Mouse (Mus musculus) splenic B cell, adult 2 months (primary cell): Measurements from ENCODE around the gene Inppl1.

ENCODE experiments used
- DNase-seq: peaks from one replicate; pipeline ENCODE4 v3.0.0-alpha.2; 2011; ENCODE audit warnings: low read depth, low spot score
- H3K27me3 ChIP-seq: 2 replicates; pipeline ENCODE4 v1.6.1; 2012; ENCODE audit warnings: mild to moderate bottlenecking, low read length, moderate library complexity, mixed read lengths; ENCODE audit not compliant: control insufficient read depth, poor library complexity, insufficient read depth, severe bottlenecking
- H3K36me3 ChIP-seq: 2 replicates; pipeline ENCODE4 v1.6.1; 2012; ENCODE audit warnings: mild to moderate bottlenecking, low read length, moderate library complexity, mixed read lengths; ENCODE audit not compliant: control insufficient read depth, poor library complexity, insufficient read depth, severe bottlenecking

Inppl1 gene

GRCm38 (mm10) chr7:101831437-101831836 is 6.6 kb downstream of the Inppl1 start:
- no peaks in the 10 kb centered on the region for H3K36me3 ChIP-seq
- no peak for DNase-seq
- H3K27me3 ChIP-seq, result no peaks in the 10 kb centered on the region

- Histone ChIP-seq H3K36me3 (0 out of 2 replicates have a peak, but pooled peaks cover 2% of the 10 kb centered on the region), H3K27me3 (no peaks in the 10 kb centered on the region)
- no peak for DNase-seq
These were observed 7.7 kb downstream of the Inppl1 start for GRCm38 (mm10) chr7:101830373-101830772.

DNA sequence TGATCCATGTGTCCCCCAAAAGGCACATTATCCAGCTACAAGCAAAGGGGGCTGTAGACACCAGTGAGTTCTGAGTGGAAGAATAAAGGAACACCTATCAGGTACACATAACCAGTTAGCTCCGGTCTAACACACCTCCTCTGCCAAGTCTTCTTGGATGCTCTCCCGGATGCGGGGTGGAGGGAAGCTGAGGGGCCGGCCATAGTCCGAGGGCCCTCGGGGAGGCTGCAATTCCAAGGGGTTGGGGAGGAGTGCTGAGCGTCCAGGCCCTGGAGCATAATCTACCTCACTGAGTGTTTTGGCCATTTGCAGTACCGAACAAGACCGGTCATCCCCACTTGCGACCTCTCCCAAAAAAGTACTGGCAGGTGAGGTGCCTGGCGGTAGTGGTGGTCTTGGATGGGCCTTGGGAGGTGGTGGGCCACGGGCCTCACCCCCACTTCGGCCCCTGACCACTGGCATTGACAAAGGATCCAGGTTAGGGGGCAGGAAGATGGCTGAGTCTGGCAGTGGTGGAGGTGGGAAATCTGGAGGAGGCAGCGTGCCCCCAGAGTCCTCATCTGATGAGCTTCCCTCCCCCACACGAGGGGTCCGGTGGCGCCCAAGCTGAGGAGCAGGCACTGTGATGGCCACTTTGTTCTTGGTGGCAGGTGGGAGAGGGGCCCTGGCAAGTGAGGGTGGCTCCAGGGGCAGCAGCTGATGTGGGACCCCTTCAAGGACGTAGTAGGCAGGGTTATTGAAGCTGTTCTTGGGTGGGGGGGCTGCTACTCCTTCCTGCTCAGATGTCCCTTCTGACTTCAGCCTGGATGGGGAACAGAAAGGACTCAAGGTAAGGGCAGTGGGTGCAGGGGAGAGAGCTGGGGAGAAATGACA is 14.0 kb downstream of the Inppl1 start:
- Histone ChIP-seq H3K27me3 (no peaks in the 10 kb centered on the region; the same call in 1 of the 2 replicates), H3K36me3 (0 out of 2 replicates have a peak, but pooled peaks cover 2% of the 10 kb centered on the region)
- DNase-seq, result no peak

- no peaks in the 10 kb centered on the region; the same call in none of the 2 replicates for H3K27me3 ChIP-seq
- DNase-seq, result peak; percentile 19
- H3K36me3 ChIP-seq, result 0 out of 2 replicates have a peak, but pooled peaks cover 2% of the 10 kb centered on the region
These were observed 14.9 kb downstream of the Inppl1 start for GRCm38 (mm10) chr7:101822836-101823757.

DNA sequence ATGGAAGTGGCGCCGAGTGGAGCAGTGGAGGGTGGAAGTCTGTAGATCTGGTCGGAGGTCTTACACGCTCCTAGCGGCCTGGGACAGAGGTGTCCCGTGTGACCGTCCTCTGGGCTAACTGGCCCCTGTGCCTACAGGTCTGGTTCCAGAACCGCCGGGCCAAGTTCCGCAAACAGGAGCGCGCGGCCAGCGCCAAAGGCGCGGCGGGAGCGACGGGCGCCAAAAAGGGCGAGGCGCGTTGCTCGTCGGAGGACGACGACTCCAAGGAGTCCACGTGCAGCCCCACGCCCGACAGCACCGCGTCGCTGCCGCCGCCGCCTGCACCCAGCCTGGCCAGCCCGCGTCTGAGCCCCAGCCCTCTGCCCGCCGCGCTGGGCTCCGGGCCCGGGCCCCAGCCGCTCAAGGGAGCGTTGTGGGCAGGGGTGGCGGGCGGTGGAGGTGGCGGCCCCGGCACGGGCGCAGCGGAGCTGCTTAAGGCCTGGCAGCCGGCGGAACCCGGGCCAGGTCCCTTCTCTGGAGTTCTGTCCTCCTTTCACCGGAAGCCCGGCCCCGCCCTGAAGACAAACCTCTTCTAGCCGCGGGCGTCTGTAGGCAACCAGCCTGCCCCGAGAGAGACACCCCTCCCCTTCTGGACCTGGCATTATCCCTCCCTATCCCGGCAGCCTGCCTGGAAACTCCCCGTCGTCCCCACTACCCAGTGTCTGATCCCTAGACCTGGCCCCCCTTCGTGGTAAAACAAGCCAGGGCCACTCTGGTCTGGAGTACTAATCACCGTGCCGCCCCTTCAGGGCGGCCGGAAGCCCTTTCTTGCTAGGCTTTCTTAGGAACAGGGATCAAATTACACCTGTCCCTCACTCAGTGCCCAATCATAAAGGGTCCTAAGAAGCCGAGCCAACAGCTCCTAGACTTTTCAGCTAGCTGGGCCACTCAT is 16.2 kb downstream of the Inppl1 start:
- 0 out of 2 replicates have a peak, but pooled peaks cover 2% of the 10 kb centered on the region for H3K36me3 ChIP-seq
- H3K27me3 ChIP-seq, result no peaks in the 10 kb centered on the region; the same call in none of the 2 replicates
- DNase-seq, result peak; percentile 39

- no peaks in the 10 kb centered on the region; the same call in none of the 2 replicates for H3K27me3 ChIP-seq
- H3K36me3 ChIP-seq, result no peaks in the 10 kb centered on the region
- peak; percentile 49 for DNase-seq
These were observed 17.6 kb downstream of the Inppl1 start for GRCm38 (mm10) chr7:101820295-101821030.

GRCm38 (mm10) chr7:101817861-101818401 is 20.1 kb downstream of the Inppl1 start, which contains the start of gene Phox2a:
Phox2a (plus strand) TSS chr7:101818313.
- Histone ChIP-seq H3K36me3 (no peaks in the 10 kb centered on the region), H3K27me3 (no peaks in the 10 kb centered on the region; the same call in none of the 2 replicates)
- DNase-seq, result no peak

GRCm38 (mm10) chr7:101777053-101777452 is 61.0 kb downstream of the Inppl1 start:
- H3K36me3 ChIP-seq, result no peaks in the 10 kb centered on the region
- no peak for DNase-seq
- no peaks in the 10 kb centered on the region for H3K27me3 ChIP-seq

GRCm38 (mm10) chr7:101772687-101773086 is 65.3 kb downstream of the Inppl1 start:
- DNase-seq, result no peak
- Histone ChIP-seq H3K36me3 (no peaks in the 10 kb centered on the region), H3K27me3 (no peaks in the 10 kb centered on the region)
